Mouse (Mus musculus) erythroblast, embryonic 14.5 days (primary cell): ENCODE data around the gene Nob1.

Experiments used
- GATA1 ChIP-seq: IDR thresholded peaks from 2 replicates; pipeline ENCODE4 v1.6.1; 2012; ENCODE audit warnings: low read length, inconsistent platforms, mixed read lengths
- TAL1 ChIP-seq: IDR thresholded peaks from 3 replicates; pipeline ENCODE4 v1.6.1; 2012; ENCODE audit warnings: low read length, inconsistent platforms, mixed read lengths

GRCm38 (mm10) chr8:107387861-107388260 lies 37.0 kb downstream of the Nob1 start:
- TF ChIP-seq TAL1 (no peak), GATA1 (no peak)
